In the genomic region with DNA sequence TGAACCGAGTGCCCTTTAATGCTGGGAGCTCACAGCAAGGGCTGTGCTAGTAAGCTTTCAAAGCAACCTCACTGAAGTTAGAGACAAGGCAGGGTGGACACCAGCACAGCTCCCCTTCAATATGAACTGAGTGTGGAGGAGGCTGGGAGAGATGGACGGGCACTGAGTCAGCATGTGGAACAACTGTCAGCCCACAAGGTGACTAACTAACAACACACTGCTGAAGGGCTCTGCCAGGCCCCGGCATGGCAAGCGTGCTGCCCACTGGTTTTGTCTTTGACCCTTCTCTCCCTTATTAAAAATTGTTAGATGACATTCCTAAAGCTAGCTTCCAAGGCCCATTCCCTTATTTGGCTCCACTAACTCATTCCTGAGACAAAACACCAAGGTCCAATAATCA, we compare ENCODE assay signal across 28 mouse cellular contexts. TPM values are rescaled to one million over a fixed set of nuclear protein-coding genes. Genes with fewer than 3 reads are reported as not detected.
DNase-seq lines count a peak whose midpoint lies in the region; ATAC-seq and TF ChIP-seq lines count a peak whose summit lies in the region.
"Had no signal": no experiment of that assay in that cellular context is flagged by ENCODE, and none has a peak within 500 bp of the region (broad histone marks: within the 10 kb centered on the region; RNA-seq: fewer than 3 reads in every experiment).

No protein-coding gene starts in this region.

- POLR2A ChIA-PET in Patski (lab: Charles Lee), result no interaction called here

- TF ChIP-seq CTCF in Patski (IDR thresholded peaks at IDR 0.05), result no peak

- peak; percentile 59 to 61 for DNase-seq in adrenal gland, postnatal 36 days
- DNase-seq in adrenal gland, postnatal 4 days (ENCODE audit: low spot score in 2 of 2), result no peak
- peak; percentile 29 to 30 for DNase-seq in right cerebral cortex, adult 2 months (ENCODE audit: low spot score in 2 of 2)
- no peak for DNase-seq in right cerebral cortex, postnatal 25 days
- no peak for DNase-seq in Patski (ENCODE audit: low read depth, low spot score)
- no peak for DNase-seq in B cell, adult 2 months
- DNase-seq in layer of hippocampus, adult 8-10 months (ENCODE audit: low spot score in 2 of 2), result no peak
- DNase-seq: cerebellum, adult 11 months; cerebellum, adult 9-10 months; cerebellum, postnatal 36 days; gastrocnemius, postnatal 14 days; heart, postnatal 14 days; kidney, adult 2 months; kidney, postnatal 36 days; layer of hippocampus, adult 9-11 months; retina, postnatal 1 day; thymus, adult 2 months; thymus, postnatal 4 days had no signal

- in situ Hi-C loops in Patski (cut with MboI; ENCODE audit: low pct_unique_long_range_greater_than_20kb), result no loop called here

- H3K27me3 ChIP-seq in Patski, result no peaks in the 10 kb centered on the region
- H3K27me3 ChIP-seq: hindbrain, embryonic 15.5 days; limb, embryonic 12.5 days; lung, embryonic 15.5 days; neural tube, embryonic 13.5 days had no signal

- peak; percentile 55 for ATAC-seq in Patski
- ATAC-seq: activated CD4-positive, CD25-positive, alpha-beta regulatory T cell, adult 4 months; forebrain, embryonic 14.5 days had no signal

- CTCF ChIA-PET in Patski (lab: Charles Lee), result interaction anchor here (1.4 to 2.2 kb wide), 2 partner anchors 25 to 32 kb away, joined by 3 to 9 read pairs; no protein-coding TSS in a partner anchor

RNA-seq across cellular contexts. Expression of a gene that starts 7.1 kb away (rescaled TPM):
- 10 to 100 TPM; 76.8 to 79.5 TPM for total RNA-seq in adrenal gland, postnatal 36 days (2021)
- 10 to 100 TPM; 66.7 to 70.8 TPM for total RNA-seq in adrenal gland, postnatal 4 days (2021)
- 47.0 TPM for polyA plus RNA-seq in Patski (2021)
- 10 to 100 TPM; 20.7 to 22.7 (median 21.3) TPM for total RNA-seq in layer of hippocampus, adult 8-10 months (2022)

RNA-seq across cellular contexts. Expression of a gene that starts 26.4 kb away (rescaled TPM):
- total RNA-seq in adrenal gland, postnatal 36 days (2021), result 10 to 100 TPM; 33.7 to 40.7 TPM
- 10 to 100 TPM; 30.1 to 32.2 TPM for total RNA-seq in adrenal gland, postnatal 4 days (2021)
- 27.2 TPM for polyA plus RNA-seq in Patski (2021)
- total RNA-seq in layer of hippocampus, adult 8-10 months (2022), result 10 to 100 TPM; 35.2 to 37.2 (median 36.3) TPM

RNA-seq across cellular contexts. Expression of a gene that starts 26.7 kb away (rescaled TPM):
- total RNA-seq in adrenal gland, postnatal 36 days (2021), result under 1 TPM; 0.33 to 0.46 TPM
- total RNA-seq in adrenal gland, postnatal 4 days (2021), result under 1 TPM; 0.20 to 0.42 TPM
- polyA plus RNA-seq in Patski (2021), result 4.3 TPM
- 1 to 10 TPM in 3 of 4 experiments, under 1 TPM in 1; 0.87 to 1.7 (median 1.2) TPM for total RNA-seq in layer of hippocampus, adult 8-10 months (2022)
- total RNA-seq: granulocyte monocyte progenitor cell, adult 5-6 weeks; liver, adult 2 months had no signal
- polyA plus RNA-seq: activated CD4-positive, CD25-positive, alpha-beta regulatory T cell, adult 4 months; liver, adult 2 months had no signal

RNA-seq across cellular contexts. Expression of a gene that starts 59.8 kb away (rescaled TPM):
- total RNA-seq in adrenal gland, postnatal 36 days (2021), result 10 to 100 TPM; 13.9 to 24.5 TPM
- total RNA-seq in adrenal gland, postnatal 4 days (2021), result 10 to 100 TPM; 33.0 to 35.5 TPM
- polyA plus RNA-seq in Patski (2021), result 9.9 TPM
- 10 to 100 TPM; 46.9 to 54.4 (median 48.9) TPM for total RNA-seq in layer of hippocampus, adult 8-10 months (2022)
- total RNA-seq: granulocyte monocyte progenitor cell, adult 5-6 weeks; megakaryocyte progenitor cell, adult 5-6 weeks; MEL had no signal

Comparison
In these comparisons a context has a peak if more than half of its experiments do, and no peak if none do; other contexts are left out.
1. DNase-seq: peak in adrenal gland, postnatal 36 days (2 of 2) and right cerebral cortex, adult 2 months (2 of 2); none in adrenal gland, postnatal 4 days (0 of 2), right cerebral cortex, postnatal 25 days (single experiment), Patski (single experiment), B cell, adult 2 months (0 of 2) and layer of hippocampus, adult 8-10 months (0 of 2).